Mouse (Mus musculus) C2C12 (cell line): ENCODE results near the gene Atp2b2. TPM values are rescaled to one million over a fixed set of nuclear protein-coding genes. Genes with fewer than 3 reads are reported as not detected.

Source experiments
- H3K27me3 ChIP-seq: one replicate; pipeline ENCODE4 v1.6.1; 2011; ENCODE audit not compliant: control insufficient read depth, insufficient read depth, insufficient read length
- H3K36me3 ChIP-seq: one replicate; pipeline ENCODE4 v1.6.1; 2011; ENCODE audit not compliant: control insufficient read depth, insufficient read depth
- H3K4me3 ChIP-seq: one replicate; pipeline ENCODE4 v1.5.1; 2011; ENCODE audit warnings: mild to moderate bottlenecking, control low read depth; ENCODE audit not compliant: poor library complexity, insufficient read depth, severe bottlenecking
- H3K79me2 ChIP-seq: one replicate; pipeline ENCODE4 v1.6.1; 2011; ENCODE audit not compliant: control insufficient read depth, insufficient read depth
- H3K79me3 ChIP-seq: one replicate; pipeline ENCODE4 v1.6.1; 2011; ENCODE audit warnings: low read depth, control low read depth
- H3ac ChIP-seq: one replicate; pipeline ENCODE3; 2011; ENCODE audit warnings: low read depth; ENCODE audit not compliant: control insufficient read depth, insufficient read length
- CEBPB ChIP-seq: IDR thresholded peaks from one replicate; pipeline ENCODE4 v1.6.1; 2011; ENCODE audit warnings: low read depth, mild to moderate bottlenecking, control low read depth, moderate library complexity
- CTCF ChIP-seq: IDR thresholded peaks from one replicate; pipeline ENCODE4 v1.5.1; 2011; ENCODE audit not compliant: control insufficient read depth, insufficient read depth, insufficient read length
- FOSL1 ChIP-seq: IDR thresholded peaks from one replicate; pipeline ENCODE4 v1.8.0; 2011; ENCODE audit warnings: mild to moderate bottlenecking, low read length; ENCODE audit not compliant: poor library complexity, insufficient read depth, severe bottlenecking
- MAX ChIP-seq: IDR thresholded peaks from one replicate; pipeline ENCODE4 v1.6.1; 2011; ENCODE audit warnings: mild to moderate bottlenecking, control low read depth
- MYOD1 ChIP-seq: IDR thresholded peaks from one replicate; pipeline ENCODE4 v1.6.1; 2011; ENCODE audit warnings: low read depth; ENCODE audit not compliant: control insufficient read depth, insufficient read length
- MYOG ChIP-seq: IDR thresholded peaks from one replicate; pipeline ENCODE4 v1.6.1; 2011; ENCODE audit not compliant: control insufficient read depth, insufficient read length; ENCODE audit errors: extremely low read depth
- USF1 ChIP-seq: IDR thresholded peaks from one replicate; pipeline ENCODE4 v1.6.1; 2011; ENCODE audit warnings: low read depth, mild to moderate bottlenecking, control low read depth, moderate library complexity
- polyA plus RNA-seq: library from polyadenylated mRNA; unstranded; fragments of >200 nt; fragmentation: generic; extraction: Trizol; gene quantifications from one replicate; pipeline ENCODE4 v1.2.1, GENCODE M21; 2012; ENCODE audit warnings: missing spikeins

The Atp2b2 gene
- polyA plus RNA-seq, 1 experiment = not detected

DNA sequence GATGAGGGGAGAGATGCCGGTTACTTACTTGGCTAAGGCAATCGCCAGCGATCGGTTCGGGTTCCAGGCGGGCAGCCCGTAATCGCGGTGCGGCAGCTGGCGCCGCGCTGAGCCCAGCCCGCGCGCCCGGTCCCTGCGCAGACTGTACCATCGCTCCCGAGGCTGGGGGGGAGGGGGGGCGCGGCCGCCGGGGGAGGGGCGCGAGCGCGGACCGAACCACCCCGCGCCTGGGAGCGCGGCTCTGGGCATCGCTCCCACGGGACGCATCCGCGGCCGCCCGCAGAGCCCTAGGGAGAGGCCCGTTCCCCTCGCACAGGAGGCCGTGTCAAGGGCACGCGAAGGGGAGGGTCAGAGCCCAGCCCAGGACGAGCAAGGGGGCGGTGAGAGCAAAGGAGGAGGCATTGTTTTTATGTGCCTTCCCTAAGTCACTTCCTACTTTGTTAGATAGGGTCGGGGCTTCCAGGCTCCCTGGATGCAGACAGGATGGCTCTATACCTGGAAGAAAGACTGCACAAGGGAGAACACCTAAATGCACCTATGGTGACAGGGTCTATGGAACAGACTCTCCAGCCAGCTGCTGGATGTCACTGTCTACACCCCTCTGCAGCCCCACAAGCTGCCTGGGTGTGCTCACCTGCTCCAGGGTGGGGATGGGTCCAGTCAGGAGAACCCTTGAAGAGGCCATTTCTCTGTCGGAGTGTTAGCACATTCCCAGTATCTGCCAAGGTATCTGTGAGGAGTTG is 151.0 kb downstream of the Atp2b2 start:
- Histone ChIP-seq H3K27me3 (peaks cover 47% of the 10 kb centered on the region), H3K79me2 (no peaks in the 10 kb centered on the region), H3ac (no peak overlapping the region), H3K36me3 (no peaks in the 10 kb centered on the region), H3K79me3 (no peaks in the 10 kb centered on the region), H3K4me3 (no peak overlapping the region)
- TF ChIP-seq FOSL1 (no peak), MYOG (no peak), MAX (no peak), USF1 (no peak), CEBPB (no peak), MYOD1 (no peak), CTCF (no peak)

DNA sequence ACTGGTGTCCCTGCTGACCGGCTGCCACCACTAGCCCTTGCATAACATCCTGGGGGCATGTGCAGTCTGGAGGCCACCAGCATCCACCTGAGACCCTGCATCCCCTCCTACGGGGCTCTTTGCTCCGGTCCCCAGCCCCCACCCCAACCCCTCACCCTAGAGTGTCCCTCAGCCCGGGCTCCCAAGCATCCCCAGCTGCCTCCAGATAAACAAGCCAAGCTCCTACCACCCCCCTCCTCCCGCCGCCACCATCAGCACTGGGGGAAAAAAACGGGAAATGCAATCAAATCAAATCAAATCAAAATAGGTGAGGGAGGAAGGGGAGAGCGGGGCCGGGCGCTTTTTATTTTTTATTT is 151.6 kb downstream of the Atp2b2 start:
- H3K79me2 ChIP-seq = no peaks in the 10 kb centered on the region
- H3K4me3 ChIP-seq = no peak overlapping the region
- no peak for TF ChIP-seq MAX
- TF ChIP-seq CTCF = no peak
- TF ChIP-seq MYOD1 = no peak
- H3ac ChIP-seq = no peak overlapping the region
- no peaks in the 10 kb centered on the region for H3K36me3 ChIP-seq
- peaks cover 47% of the 10 kb centered on the region for H3K27me3 ChIP-seq
- H3K79me3 ChIP-seq = no peaks in the 10 kb centered on the region

DNA sequence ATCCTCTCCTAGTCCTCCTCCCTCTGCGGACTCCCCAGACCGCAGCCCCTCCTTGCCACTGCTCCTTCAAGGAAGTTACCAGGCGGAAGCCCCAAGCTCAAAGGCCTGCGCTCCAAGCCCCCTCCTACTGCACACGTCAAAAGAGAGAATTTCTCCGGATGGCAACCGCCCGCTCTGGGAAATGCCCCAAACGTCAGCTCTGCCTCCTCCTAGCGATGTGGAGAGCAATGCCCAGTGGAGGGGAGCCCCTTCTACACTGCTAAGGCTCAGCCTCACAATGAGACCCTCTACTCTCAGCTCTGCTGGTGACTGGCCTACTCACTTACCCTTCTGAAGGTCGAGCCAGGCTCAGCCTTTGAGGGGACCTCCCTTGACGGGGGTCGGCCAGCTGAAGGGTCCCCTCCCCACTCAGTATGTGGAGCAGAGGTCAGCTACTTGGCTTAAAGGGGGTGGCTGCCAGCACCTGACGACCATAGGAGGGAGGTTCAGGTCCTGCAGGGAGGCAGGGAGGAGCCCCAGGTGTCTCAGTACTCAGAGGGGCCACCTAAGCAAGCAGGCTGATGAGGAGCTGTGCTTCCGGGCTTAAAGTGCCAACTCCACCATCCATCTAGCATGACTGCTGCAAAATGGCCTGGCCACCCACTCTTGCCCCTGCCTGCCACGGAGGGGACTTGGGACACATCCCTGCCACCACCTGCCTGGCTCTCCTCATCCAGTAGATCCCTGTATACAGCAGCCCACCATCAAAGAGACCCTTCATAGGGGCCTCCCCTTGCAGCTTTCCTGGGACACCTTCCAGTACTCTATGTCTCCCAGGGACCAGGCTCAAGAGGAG is 152.2 kb downstream of the Atp2b2 start:
- Histone ChIP-seq H3K27me3 (peaks cover 47% of the 10 kb centered on the region), H3K4me3 (no peak overlapping the region), H3K79me3 (no peaks in the 10 kb centered on the region), H3ac (no peak overlapping the region), H3K79me2 (no peaks in the 10 kb centered on the region), H3K36me3 (no peaks in the 10 kb centered on the region)
- TF ChIP-seq MYOG (no peak), CTCF (no peak), FOSL1 (no peak), USF1 (no peak), CEBPB (no peak), MAX (no peak), MYOD1 (no peak)

DNA sequence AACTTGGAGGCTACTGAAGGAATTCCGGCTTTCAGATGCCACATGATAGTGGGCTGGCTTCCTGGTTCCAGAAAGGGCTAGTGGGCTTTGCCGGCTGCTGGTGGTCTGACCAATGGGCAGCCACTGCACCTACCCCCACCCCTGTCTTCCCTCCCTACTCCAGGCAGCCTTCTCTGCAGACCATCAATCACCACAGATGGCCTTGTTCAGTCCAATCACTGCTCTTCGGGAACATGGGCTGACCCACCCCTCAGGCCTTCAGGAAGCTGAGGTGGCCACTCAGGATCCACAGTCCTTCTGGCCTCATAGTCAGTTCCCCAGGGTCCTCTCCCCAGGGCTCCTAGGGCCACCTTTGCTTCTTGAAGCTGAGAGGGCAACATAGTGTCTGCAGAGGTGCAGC is 153.2 kb downstream of the Atp2b2 start:
- Histone ChIP-seq H3K79me2 (no peaks in the 10 kb centered on the region), H3ac (no peak overlapping the region), H3K4me3 (no peak overlapping the region), H3K27me3 (peaks cover 47% of the 10 kb centered on the region), H3K36me3 (no peaks in the 10 kb centered on the region), H3K79me3 (no peaks in the 10 kb centered on the region)
- no peak for TF ChIP-seq CEBPB
- TF ChIP-seq MYOD1 = no peak
- TF ChIP-seq MYOG = no peak

DNA sequence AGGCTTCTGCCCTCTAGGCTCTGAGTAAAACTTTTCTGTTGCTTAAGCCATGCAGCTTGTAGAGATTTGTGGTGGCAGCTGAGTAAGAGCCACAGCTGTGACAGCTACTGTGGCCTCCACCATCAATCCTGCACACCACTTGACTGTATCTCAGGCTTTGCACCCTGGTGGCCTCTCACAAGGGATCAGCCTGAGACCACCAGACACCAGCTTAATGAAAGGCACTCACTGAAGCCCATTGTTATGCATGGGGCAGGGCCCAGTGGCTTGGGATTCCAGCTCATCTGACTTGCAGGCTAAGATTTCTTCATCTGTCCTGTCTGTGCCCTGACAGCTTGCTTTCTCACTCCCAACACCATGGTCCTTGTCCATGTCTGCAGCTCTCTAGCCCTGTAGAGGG is 155.5 kb downstream of the Atp2b2 start:
- Histone ChIP-seq H3K4me3 (no peak overlapping the region), H3K36me3 (no peaks in the 10 kb centered on the region), H3K79me2 (no peaks in the 10 kb centered on the region), H3K27me3 (peaks cover 36% of the 10 kb centered on the region), H3ac (no peak overlapping the region), H3K79me3 (no peaks in the 10 kb centered on the region)
- TF ChIP-seq MAX (no peak), CEBPB (no peak), MYOG (no peak), USF1 (no peak), CTCF (no peak), MYOD1 (no peak), FOSL1 (no peak)

DNA sequence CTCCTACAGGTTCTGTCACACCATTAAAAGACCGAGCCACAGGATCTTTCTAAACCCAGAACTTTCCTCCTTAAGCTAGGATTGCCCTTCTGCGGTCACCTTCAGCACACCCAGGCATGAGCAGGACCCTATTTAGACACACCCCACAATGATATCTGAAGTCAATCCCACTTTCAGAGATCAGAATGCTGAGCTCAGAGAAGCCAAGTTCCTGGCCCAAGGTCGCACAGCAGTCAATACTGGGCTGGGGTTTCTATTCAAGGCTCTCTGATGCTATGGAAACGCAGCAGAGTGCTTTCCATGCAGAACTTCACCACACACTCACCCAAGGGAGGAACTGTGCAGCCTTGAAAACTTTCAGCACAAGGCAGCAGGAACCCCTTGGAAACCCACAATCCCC is 157.6 kb downstream of the Atp2b2 start:
- Histone ChIP-seq H3K36me3 (no peaks in the 10 kb centered on the region), H3K79me3 (no peaks in the 10 kb centered on the region), H3K4me3 (no peak overlapping the region), H3ac (no peak overlapping the region), H3K79me2 (no peaks in the 10 kb centered on the region), H3K27me3 (peaks cover 18% of the 10 kb centered on the region)
- TF ChIP-seq MAX = no peak
- TF ChIP-seq MYOD1 = no peak
- no peak for TF ChIP-seq USF1
